Mouse (Mus musculus) liver, embryonic 15.5 days (tissue): ENCODE data around the gene Fgfr2. TPM values are rescaled to one million over a fixed set of nuclear protein-coding genes. Genes with fewer than 3 reads are reported as not detected.

Experiments
- ATAC-seq: fragments of 200-750 bp; cut with Nextera tagmentation; 2 replicates; pipeline ENCODE4 v1.8.0; 2017; ENCODE audit warnings: moderate number of reproducible peaks, mild to moderate bottlenecking, moderate library complexity; ENCODE audit not compliant: insufficient read depth
- H3K27ac ChIP-seq: fragments of 300-500 bp; sonication (generic); replicated peaks from 2 replicates; pipeline ENCODE4 v1.5.1; 2015; ENCODE audit warnings: mild to moderate bottlenecking, inconsistent platforms
- H3K27me3 ChIP-seq: fragments of 300-500 bp; sonication (generic); 2 replicates; pipeline ENCODE4 v1.6.1; 2015; ENCODE audit warnings: mild to moderate bottlenecking, inconsistent platforms
- H3K36me3 ChIP-seq: fragments of 300-500 bp; sonication (generic); replicated peaks from 2 replicates; pipeline ENCODE4 v1.6.1; 2015; ENCODE audit warnings: moderate library complexity, mild to moderate bottlenecking, inconsistent platforms
- H3K4me1 ChIP-seq: fragments of 300-500 bp; sonication (generic); replicated peaks from 2 replicates; pipeline ENCODE4 v1.6.1; 2015; ENCODE audit warnings: inconsistent platforms
- H3K4me2 ChIP-seq: fragments of 300-500 bp; sonication (generic); 2 replicates; pipeline ENCODE4 v1.6.1; 2015; ENCODE audit warnings: moderate library complexity, mild to moderate bottlenecking, inconsistent platforms
- H3K4me3 ChIP-seq: fragments of 300-500 bp; sonication (generic); replicated peaks from 2 replicates; pipeline ENCODE4 v1.5.1; 2015; ENCODE audit warnings: mild to moderate bottlenecking, inconsistent platforms
- H3K9ac ChIP-seq: fragments of 300-500 bp; sonication (generic); 2 replicates; pipeline ENCODE4 v1.6.1; 2015; ENCODE audit warnings: moderate library complexity, mild to moderate bottlenecking, inconsistent platforms
- H3K9me3 ChIP-seq: fragments of 300-500 bp; sonication (generic); replicated peaks from 2 replicates; pipeline ENCODE4 v1.6.1; 2016; ENCODE audit warnings: inconsistent platforms
- WGBS: fragments of 180-500 bp; shearing (Covaris S2); methylation state at CpG from one replicate; pipeline ENCODE4 v1.1.7; 2015; ENCODE audit warnings: mixed read lengths; ENCODE audit not compliant: insufficient replicate concordance; 5-methylcytosine and 5-hydroxymethylcytosine counted together
- polyA plus RNA-seq: library from polyadenylated mRNA; unstranded; fragments of >200 nt; fragmentation: Nextera tagmentation; extraction: Ambion mirVana; gene quantifications from 2 replicates; pipeline ENCODE4 v1.2.1, GENCODE M21; 2015

Gene Fgfr2
- polyA plus RNA-seq, 1 experiment from 2014 or later = 10.5 TPM

DNA sequence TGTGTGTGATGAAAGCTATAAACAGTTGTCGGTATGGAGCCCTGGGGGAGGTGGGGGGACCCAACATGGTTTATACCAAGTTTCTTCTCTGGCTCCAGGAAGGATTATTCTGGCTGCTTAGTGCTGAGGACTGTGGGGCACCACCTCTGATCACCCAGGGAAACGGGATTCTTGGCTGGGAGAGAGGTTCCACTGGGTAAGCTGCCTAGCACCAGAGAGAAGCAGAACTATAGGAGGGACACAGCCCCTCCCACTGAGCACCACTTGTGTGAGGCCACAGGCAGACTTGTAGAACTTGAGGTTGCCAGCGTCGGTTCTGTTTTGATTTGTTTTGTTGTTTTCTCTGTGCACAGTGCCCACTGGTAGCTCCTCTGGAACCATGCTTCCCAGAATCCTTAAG lies 269.2 kb downstream of the Fgfr2 start:
- Histone ChIP-seq H3K27ac (no peak overlapping the region), H3K9ac (no peak overlapping the region), H3K9me3 (no peaks in the 10 kb centered on the region), H3K36me3 (peaks cover 14% of the 10 kb centered on the region), H3K4me3 (no peak overlapping the region), H3K27me3 (no peaks in the 10 kb centered on the region), H3K4me2 (no peak overlapping the region), H3K4me1 (peaks cover 24% of the 10 kb centered on the region)
- no peak for ATAC-seq
- 60% methylated on average over 4 of the region's 4 CpGs for WGBS

DNA sequence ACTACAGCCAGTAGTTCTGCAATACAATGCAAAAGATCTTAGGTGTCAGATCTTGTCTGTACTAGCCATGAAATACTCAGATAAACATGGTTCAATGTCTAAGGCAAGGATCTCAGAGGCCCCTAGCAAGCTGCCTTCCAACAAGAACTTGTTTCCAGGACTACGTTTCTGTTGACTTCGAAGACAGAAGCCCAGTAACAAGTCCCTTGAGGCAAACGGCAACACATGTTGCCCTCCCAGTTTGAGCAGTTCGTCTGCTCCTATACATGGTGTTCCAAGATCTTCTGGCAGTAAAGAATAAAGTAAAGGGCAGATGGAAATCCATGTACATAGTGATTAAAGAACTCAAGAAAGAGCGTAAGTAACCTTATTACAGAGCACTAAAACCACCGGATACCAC lies 269.8 kb downstream of the Fgfr2 start:
- peaks cover 20% of the 10 kb centered on the region for H3K36me3 ChIP-seq
- H3K27me3 ChIP-seq = no peaks in the 10 kb centered on the region
- no peak overlapping the region for H3K4me3 ChIP-seq
- H3K4me2 ChIP-seq = no peak overlapping the region
- H3K27ac ChIP-seq = no peak overlapping the region
- ATAC-seq = no peak
- H3K4me1 ChIP-seq = peaks cover 19% of the 10 kb centered on the region
- no peak overlapping the region for H3K9ac ChIP-seq
- no peaks in the 10 kb centered on the region for H3K9me3 ChIP-seq
- 79% methylated on average over 6 of the region's 6 CpGs for WGBS

DNA sequence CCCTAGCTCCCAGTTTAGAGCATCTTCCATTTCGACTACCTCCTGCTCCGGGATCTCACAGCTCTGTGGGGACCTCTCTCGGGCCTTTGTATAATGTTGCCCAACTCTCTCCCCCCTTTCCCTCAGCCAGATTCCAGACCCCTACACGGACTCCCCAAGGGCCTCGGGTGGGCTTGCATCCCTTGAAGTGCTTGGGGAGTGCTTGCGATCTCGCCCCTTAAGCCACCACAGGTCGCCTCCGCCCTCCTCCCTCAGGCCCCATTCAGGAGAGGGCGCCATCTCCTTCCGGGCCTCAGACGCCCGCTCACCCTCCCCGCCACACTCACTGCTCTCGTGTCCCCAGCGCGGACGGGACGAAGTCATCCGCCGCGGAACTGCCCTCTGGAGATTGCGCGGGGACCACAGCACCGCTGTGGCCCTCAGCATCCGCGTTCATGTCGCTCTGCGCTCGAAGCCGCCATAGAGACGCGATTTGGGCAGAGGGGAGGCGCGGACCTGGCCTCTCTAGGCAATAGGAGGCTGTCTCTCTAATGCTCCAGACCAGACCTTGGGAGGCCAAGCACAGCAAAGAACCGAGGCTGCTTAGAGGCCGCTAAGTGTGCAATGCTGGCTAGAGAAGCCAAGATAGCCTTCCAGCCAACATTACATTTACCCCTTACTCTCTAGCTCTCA lies 270.8 kb downstream of the Fgfr2 start, which contains the start of gene Eef1akmt2:
Eef1akmt2 (minus strand) TSS at position 501 of the 672 bp plus-strand sequence.
- peak within 1 kb of the TSS; percentile 91 for H3K4me3 ChIP-seq
- ATAC-seq = peak; percentile 94
- H3K27me3 ChIP-seq = no peaks in the 10 kb centered on the region
- no peaks in the 10 kb centered on the region for H3K9me3 ChIP-seq
- H3K9ac ChIP-seq = peak within 1 kb of the TSS; percentile 88
- peaks cover 27% of the 10 kb centered on the region for H3K36me3 ChIP-seq
- WGBS = under 1% methylated on average over 37 of the region's 37 CpGs
- peak within 1 kb of the TSS; percentile 67 for H3K4me2 ChIP-seq
- peak within 1 kb of the TSS; percentile 90 for H3K27ac ChIP-seq
- H3K4me1 ChIP-seq = peaks cover 19% of the 10 kb centered on the region

GRCm38 (mm10) chr7:132843152-132843551 lies 280.0 kb downstream of the Fgfr2 start:
- Histone ChIP-seq H3K27ac (no peak overlapping the region), H3K4me3 (no peak overlapping the region), H3K4me2 (no peak overlapping the region), H3K36me3 (peaks cover 13% of the 10 kb centered on the region), H3K4me1 (no peaks in the 10 kb centered on the region), H3K9me3 (no peaks in the 10 kb centered on the region), H3K9ac (no peak overlapping the region), H3K27me3 (no peaks in the 10 kb centered on the region)
- WGBS = 68% methylated on average over 3 of the region's 3 CpGs
- ATAC-seq = no peak

DNA sequence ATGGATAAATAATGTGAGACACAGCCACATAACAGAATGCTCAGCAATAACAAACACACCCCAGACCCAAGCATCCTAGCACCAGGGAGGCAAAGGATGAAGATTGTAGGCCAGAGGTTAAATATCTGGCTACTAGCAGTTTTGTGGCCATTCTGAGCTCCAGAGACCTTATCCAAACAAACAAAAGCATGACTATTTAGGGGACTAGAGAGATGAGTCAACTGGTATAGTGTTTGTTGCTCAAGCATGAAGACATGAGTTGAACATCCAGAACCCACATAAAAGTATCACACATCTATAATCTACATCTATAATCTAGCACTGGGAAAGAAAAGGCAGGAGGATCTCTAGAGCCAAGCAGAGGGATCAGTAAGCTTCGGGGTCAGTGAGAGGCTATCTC lies 280.7 kb downstream of the Fgfr2 start:
- no peak overlapping the region for H3K4me2 ChIP-seq
- H3K36me3 ChIP-seq = peaks cover 9% of the 10 kb centered on the region
- no peak overlapping the region for H3K9ac ChIP-seq
- no peak for ATAC-seq
- H3K9me3 ChIP-seq = no peaks in the 10 kb centered on the region
- WGBS = 70% methylated on average over 1 of the region's 1 CpGs
- H3K4me3 ChIP-seq = no peak overlapping the region
- no peaks in the 10 kb centered on the region for H3K27me3 ChIP-seq
- no peaks in the 10 kb centered on the region for H3K4me1 ChIP-seq
- H3K27ac ChIP-seq = no peak overlapping the region

GRCm38 (mm10) chr7:132841287-132841686 lies 281.9 kb downstream of the Fgfr2 start:
- Histone ChIP-seq H3K27ac (no peak overlapping the region), H3K9me3 (no peaks in the 10 kb centered on the region), H3K36me3 (peaks cover 5% of the 10 kb centered on the region; the same call in 1 of the 2 replicates), H3K4me1 (no peaks in the 10 kb centered on the region), H3K27me3 (no peaks in the 10 kb centered on the region), H3K9ac (no peak overlapping the region), H3K4me2 (no peak overlapping the region), H3K4me3 (no peak overlapping the region)
- no peak for ATAC-seq
- 55% methylated on average over 5 of the region's 5 CpGs for WGBS

GRCm38 (mm10) chr7:132830955-132831354 lies 292.2 kb downstream of the Fgfr2 start:
- ATAC-seq = no peak
- Histone ChIP-seq H3K9me3 (no peaks in the 10 kb centered on the region), H3K27ac (no peak overlapping the region), H3K4me1 (no peaks in the 10 kb centered on the region), H3K27me3 (no peaks in the 10 kb centered on the region), H3K4me3 (no peak overlapping the region), H3K9ac (no peak overlapping the region), H3K4me2 (no peak overlapping the region), H3K36me3 (peaks cover 35% of the 10 kb centered on the region)
- 69% methylated on average over 4 of the region's 4 CpGs for WGBS

GRCm38 (mm10) chr7:132824346-132825022 lies 298.7 kb downstream of the Fgfr2 start:
- Histone ChIP-seq H3K9me3 (no peaks in the 10 kb centered on the region), H3K27ac (no peak overlapping the region), H3K36me3 (peaks cover 19% of the 10 kb centered on the region), H3K27me3 (no peaks in the 10 kb centered on the region), H3K4me3 (no peak overlapping the region), H3K9ac (no peak overlapping the region), H3K4me2 (no peak overlapping the region), H3K4me1 (no peaks in the 10 kb centered on the region)
- 8% methylated on average over 1 of the region's 1 CpGs for WGBS
- ATAC-seq = no peak

DNA sequence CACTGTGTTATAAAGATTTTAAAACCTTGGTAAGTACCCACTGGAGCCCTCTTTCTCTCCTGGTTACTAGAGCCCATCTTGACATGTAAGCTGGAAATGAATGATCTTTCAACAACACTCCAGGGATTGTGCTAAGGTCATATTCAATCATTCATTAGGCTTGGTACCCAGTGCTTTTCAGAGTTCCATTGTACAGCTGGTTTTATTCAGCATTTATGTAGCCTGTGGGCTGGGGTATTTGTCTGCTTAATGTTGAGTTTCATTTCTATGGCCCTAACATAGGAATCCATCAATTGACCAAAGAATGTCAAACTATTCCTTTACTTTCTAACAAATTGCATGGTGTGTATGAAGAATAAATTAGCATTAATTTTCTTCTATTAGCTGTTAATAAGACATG lies 299.3 kb downstream of the Fgfr2 start:
- Histone ChIP-seq H3K27me3 (no peaks in the 10 kb centered on the region), H3K4me2 (no peak overlapping the region), H3K9ac (no peak overlapping the region), H3K36me3 (peaks cover 19% of the 10 kb centered on the region), H3K4me1 (no peaks in the 10 kb centered on the region), H3K27ac (no peak overlapping the region), H3K4me3 (no peak overlapping the region), H3K9me3 (no peaks in the 10 kb centered on the region)
- no peak for ATAC-seq

GRCm38 (mm10) chr7:132820692-132821091 lies 302.5 kb downstream of the Fgfr2 start:
- WGBS = 55% methylated on average over 3 of the region's 3 CpGs
- Histone ChIP-seq H3K36me3 (peaks cover 5% of the 10 kb centered on the region), H3K4me1 (no peaks in the 10 kb centered on the region), H3K4me2 (no peak overlapping the region), H3K27ac (no peak overlapping the region), H3K9me3 (no peaks in the 10 kb centered on the region), H3K4me3 (no peak overlapping the region), H3K9ac (no peak overlapping the region), H3K27me3 (no peaks in the 10 kb centered on the region)
- ATAC-seq = no peak

DNA sequence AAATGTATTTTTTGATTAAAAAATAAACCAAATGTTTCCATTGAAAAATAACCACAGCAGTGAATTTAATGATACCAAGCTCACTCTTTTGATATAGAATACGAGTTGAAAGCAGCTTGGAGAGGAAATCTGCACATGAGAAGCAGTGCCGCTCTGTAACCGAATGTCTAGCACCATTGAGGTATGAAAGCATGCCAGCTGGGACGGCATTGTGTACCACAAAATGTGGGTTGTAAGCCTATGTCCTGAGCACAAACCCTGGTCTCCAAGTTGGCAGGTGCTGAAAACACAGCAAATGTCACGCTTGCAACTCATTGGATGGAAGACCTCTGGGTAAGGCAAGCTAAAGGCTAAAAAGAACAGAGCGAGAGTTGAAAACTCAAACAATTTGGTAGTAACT lies 306.1 kb downstream of the Fgfr2 start:
- Histone ChIP-seq H3K27ac (no peak overlapping the region), H3K4me2 (no peak overlapping the region), H3K27me3 (peaks cover 22% of the 10 kb centered on the region), H3K36me3 (no peaks in the 10 kb centered on the region), H3K4me1 (peaks cover 23% of the 10 kb centered on the region), H3K9me3 (no peaks in the 10 kb centered on the region), H3K4me3 (no peak overlapping the region), H3K9ac (no peak overlapping the region)
- no peak for ATAC-seq
- 81% methylated on average over 6 of the region's 6 CpGs for WGBS
